Mouse (Mus musculus) kidney, adult 10 weeks (tissue): ENCODE results near the gene Krtap28-10. TPM values are rescaled to one million over a fixed set of nuclear protein-coding genes. Genes with fewer than 3 reads are reported as not detected.

ENCODE experiments used
- polyA plus RNA-seq: library from polyadenylated mRNA; stranded (reverse); fragments of 350-450 nt; fragmentation: Illumina TruSeq; extraction: RNeasy Lipid Tissue Mini Kit (QIAGEN cat#74804); gene quantifications from one replicate; pipeline ENCODE4 v1.2.3, GENCODE M21; 2014; ENCODE audit warnings: low read depth, low replicate concordance

Gene Krtap28-10
- not detected for polyA plus RNA-seq

DNA sequence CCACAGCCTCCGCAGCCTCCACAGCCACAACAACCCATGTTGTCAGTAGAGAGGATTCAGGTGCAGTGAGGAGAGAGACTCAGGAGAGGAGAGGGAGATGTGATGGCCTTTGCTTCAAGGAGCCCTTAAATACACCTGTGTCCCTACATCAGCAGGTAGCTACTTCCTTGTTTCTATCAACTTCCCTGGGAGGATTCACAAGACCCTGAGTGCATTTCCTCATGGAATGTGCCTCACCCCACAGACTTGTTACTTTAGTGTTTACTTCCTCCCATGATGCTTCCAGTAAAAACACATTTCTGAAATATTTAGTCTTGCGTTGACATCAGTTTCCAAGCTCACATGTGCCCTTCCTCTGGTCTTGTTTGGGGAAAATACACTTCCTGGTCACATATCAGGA lies at the start of gene Krtap28-10:
Krtap28-10 (minus strand) TSS at position 101 of the 400 bp plus-strand sequence.

DNA sequence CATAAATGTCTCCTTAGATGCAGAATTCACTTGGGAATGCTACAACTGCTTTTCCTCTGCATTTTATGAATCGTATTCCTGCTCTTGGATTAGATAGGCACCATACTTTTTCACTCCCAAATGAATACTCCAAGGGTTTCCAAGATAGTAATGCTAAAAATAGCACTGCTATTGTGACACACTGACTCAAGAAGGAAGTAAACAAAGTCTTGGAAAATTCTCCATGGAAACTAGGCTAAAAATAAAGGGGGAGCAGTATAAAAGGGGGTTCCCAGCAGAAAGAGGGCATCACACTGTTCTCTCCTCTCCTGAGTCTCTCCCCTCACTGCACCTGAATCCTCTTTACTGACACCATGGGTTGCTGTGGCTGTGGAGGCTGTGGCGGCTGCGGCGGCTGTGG lies 18.4 kb upstream of the Krtap28-10 start, which contains the start of gene Krtap28-13:
Krtap28-13 (plus strand) TSS at position 288 of the 400 bp plus-strand sequence.

DNA sequence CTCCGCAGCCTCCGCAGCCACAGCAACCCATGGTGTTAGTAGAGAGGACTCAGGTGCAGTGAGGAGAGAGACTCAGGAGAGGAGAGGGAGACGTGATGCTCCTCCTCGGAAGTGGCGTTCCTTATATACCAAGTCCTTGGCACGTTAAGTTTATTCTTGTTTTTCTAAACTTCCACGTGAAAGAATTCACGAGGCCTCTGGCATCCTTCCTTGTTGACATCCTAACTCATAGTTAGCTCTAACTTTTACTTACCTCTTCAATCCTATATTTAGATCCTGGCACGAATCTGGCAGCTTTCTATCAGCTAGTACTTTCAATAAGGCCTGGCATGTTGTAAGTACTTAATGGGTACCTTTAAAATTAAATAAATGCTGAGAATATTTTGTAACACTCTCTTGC lies 17.0 kb upstream of the Krtap28-10 start, which contains the start of gene A030005K14Rik:
A030005K14Rik (minus strand) TSS at position 101 of the 400 bp plus-strand sequence.

DNA sequence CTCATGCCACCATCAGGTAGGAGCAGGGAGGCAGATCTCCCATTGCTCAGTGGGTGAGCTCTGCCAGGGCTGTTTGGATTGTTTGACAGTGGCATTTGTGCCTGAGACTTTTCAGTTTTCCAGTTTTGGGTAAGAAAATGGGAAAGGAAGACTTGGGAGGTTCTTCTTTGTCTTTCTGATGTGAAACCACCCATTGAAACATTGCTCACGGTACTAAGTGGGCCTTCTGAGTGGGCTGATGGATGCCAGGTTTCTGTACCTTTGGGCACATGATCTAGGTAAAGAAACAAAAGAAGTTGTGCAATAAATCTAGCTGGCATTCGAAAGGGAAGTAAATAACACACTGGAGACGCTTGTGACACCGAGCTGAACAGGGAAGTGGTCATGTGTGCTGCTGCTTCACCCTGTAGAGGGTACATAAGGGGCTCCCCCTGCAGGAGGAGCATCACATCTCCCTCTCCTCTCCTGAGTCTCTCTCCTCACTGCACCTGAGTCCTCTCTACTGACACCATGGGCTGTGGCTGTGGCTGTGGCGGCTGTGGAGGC lies 2.7 kb upstream of the Krtap28-10 start, which contains the start of gene Gm47969:
Gm47969 (plus strand) TSS at position 51 of the 546 bp plus-strand sequence.

GRCm38 (mm10) chr1:83038109-83038672 lies 4.1 kb downstream of the Krtap28-10 start, which contains the start of gene Slc19a3:
Gene Slc19a3 (minus strand): TSS chr1:83038448.

DNA sequence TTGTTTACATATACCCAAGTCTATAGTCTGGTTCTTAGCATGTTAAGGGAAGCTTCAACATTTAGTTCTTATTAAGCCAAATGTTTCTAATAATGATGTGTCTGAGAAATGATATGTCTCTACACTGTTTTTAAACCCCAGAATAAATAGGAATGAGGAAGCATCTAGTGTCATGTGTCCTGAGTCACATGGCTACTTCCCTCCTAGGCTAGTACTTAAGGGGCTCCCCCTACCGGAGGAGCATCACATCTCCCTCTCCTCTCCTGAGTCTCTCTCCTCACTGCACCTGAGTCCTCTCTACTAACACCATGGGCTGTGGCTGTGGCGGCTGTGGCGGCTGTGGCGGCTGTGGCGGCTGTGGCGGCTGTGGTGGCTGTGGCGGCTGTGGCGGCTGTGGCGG lies 42.0 kb downstream of the Krtap28-10 start, which contains the start of gene Gm47959:
Gm47959 (plus strand) TSS at position 243 of the 400 bp plus-strand sequence.

Other genes starting within 250 kb of the Krtap28-10 start
- 67.5 TPM for gene Agfg1, start 203.0 kb downstream of the Krtap28-10 start, polyA plus RNA-seq
- gene A030005L19Rik, start 129.2 kb downstream of the Krtap28-10 start, polyA plus RNA-seq = not detected
- gene A030014E15Rik, start 117.6 kb downstream of the Krtap28-10 start, polyA plus RNA-seq = not detected
- not detected for gene Gm6217, start 111.1 kb downstream of the Krtap28-10 start, polyA plus RNA-seq
- gene A030003K21Rik, start 99.1 kb downstream of the Krtap28-10 start, polyA plus RNA-seq = not detected
- not detected for gene Gm7544, start 86.5 kb downstream of the Krtap28-10 start, polyA plus RNA-seq
- gene Gm47955, start 82.2 kb downstream of the Krtap28-10 start, polyA plus RNA-seq = not detected
- gene Gm47959, start 41.9 kb downstream of the Krtap28-10 start, polyA plus RNA-seq = not detected
- gene Slc19a3, start 4.0 kb downstream of the Krtap28-10 start, polyA plus RNA-seq = 53.2 TPM
- gene Gm47969, start 2.5 kb upstream of the Krtap28-10 start, polyA plus RNA-seq = not detected
- gene A030005K14Rik, start 16.9 kb upstream of the Krtap28-10 start, polyA plus RNA-seq = not detected
- not detected for gene Krtap28-13, start 18.4 kb upstream of the Krtap28-10 start, polyA plus RNA-seq
- gene Ccl20, start 74.3 kb upstream of the Krtap28-10 start, polyA plus RNA-seq = not detected
- gene Daw1, start 117.3 kb upstream of the Krtap28-10 start, polyA plus RNA-seq = 0.44 TPM